Mouse (Mus musculus) layer of hippocampus, adult 9-11 months (tissue): ENCODE measurements at regions not wholly inside any gene's neighbourhood (a gene's known extent, or its start where the extent isn't known, plus 50 kb on each side); places are given as distances from the start of the nearest gene placed in this dataset.
"Not testable (repeated sequence)": the region's sequence is repeated elsewhere in the genome, so short reads cannot be mapped to it uniquely, and the experiment has no call there.

Experiments
- DNase-seq: peaks from one replicate; pipeline ENCODE4 v3.0.0; 2022

- not testable (repeated sequence) for DNase-seq
Observed at GRCm38 (mm10) chr13:61957197-61957596, 172.5 kb upstream of the Zfp808 start.

GRCm38 (mm10) chr13:61978856-61979255 lies 150.8 kb upstream of the Zfp808 start:
- not testable (repeated sequence) for DNase-seq

- not testable (repeated sequence) for DNase-seq
Observed at GRCm38 (mm10) chr13:61996519-61996918, 133.2 kb upstream of the Zfp808 start.

GRCm38 (mm10) chr13:61998803-61999202 lies 130.9 kb upstream of the Zfp808 start:
- not testable (repeated sequence) for DNase-seq

GRCm38 (mm10) chr13:62007321-62007720 lies 122.4 kb upstream of the Zfp808 start:
- DNase-seq, result not testable (repeated sequence)

GRCm38 (mm10) chr13:62015424-62016167 lies 114.1 kb upstream of the Zfp808 start:
- peak; percentile 13 for DNase-seq

- DNase-seq, result not testable (repeated sequence)
Observed at GRCm38 (mm10) chr13:62016168-62016502, 113.6 kb upstream of the Zfp808 start.

GRCm38 (mm10) chr13:62037646-62038045 lies 92.0 kb upstream of the Zfp808 start:
- not testable (repeated sequence) for DNase-seq

- DNase-seq, result not testable (repeated sequence)
Observed at GRCm38 (mm10) chr13:62077951-62078671, 51.6 kb upstream of the Zfp808 start.

- DNase-seq, result not testable (repeated sequence)
Observed at GRCm38 (mm10) chr13:62078893-62079292, 50.8 kb upstream of the Zfp808 start.
